Mouse (Mus musculus) olfactory bulb, adult 2 months (tissue): ENCODE data around the gene Il1f9.

Experiments used
- CTCF ChIP-seq: fragments of 200-500 bp; IDR thresholded peaks from 2 replicates; pipeline ENCODE4 v1.5.1; 2012; ENCODE audit warnings: low read depth, mild to moderate bottlenecking, low read length, moderate library complexity; ENCODE audit not compliant: insufficient read depth
- POLR2A ChIP-seq: fragments of 200-500 bp; IDR thresholded peaks from 2 replicates; pipeline ENCODE4 v1.6.1; 2012; ENCODE audit warnings: mild to moderate bottlenecking, low read depth, low read length, moderate library complexity; ENCODE audit not compliant: insufficient read depth

DNA sequence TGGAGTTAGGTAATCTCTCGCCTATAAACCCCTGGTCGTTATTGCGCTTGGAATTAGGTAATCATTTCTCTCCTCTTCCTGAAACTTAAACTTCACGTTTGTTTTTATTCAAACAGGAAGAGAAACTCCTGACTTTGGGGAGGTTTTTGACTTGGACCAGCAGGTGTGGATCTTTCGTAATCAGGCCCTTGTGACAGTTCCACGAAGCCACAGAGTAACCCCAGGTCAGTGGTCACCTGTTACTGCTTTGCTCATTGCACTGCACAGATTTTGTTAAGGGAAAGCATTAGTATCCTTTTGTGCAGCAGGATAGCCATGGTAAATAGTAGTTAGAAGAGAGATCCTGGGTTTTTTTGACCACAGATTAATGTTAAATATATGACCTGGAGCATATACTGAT lies 1.3 kb downstream of the Il1f9 start:
- no peak for TF ChIP-seq CTCF
- TF ChIP-seq POLR2A = no peak
